Mouse (Mus musculus) cerebellum, adult (tissue): ENCODE measurements at regions not wholly inside any gene's neighbourhood (a gene's known extent, or its start where the extent isn't known, plus 50 kb on each side); places are given as distances from the start of the nearest gene placed in this dataset.

Experiments used
- ATAC-seq: cut with Nextera tagmentation; 2 replicates; pipeline ENCODE4 v1.9.2; 2017; ENCODE audit warnings: mild to moderate bottlenecking, moderate library complexity, mixed read lengths; ENCODE audit not compliant: insufficient number of reproducible peaks, low FRiP score, low TSS enrichment

- no peak for ATAC-seq
Observed at GRCm38 (mm10) chr9:103813791-103814190, 52.2 kb upstream of the Tmem108 start.

GRCm38 (mm10) chr9:103818998-103819397 is 57.4 kb upstream of the Tmem108 start:
- ATAC-seq: no peak

- ATAC-seq: no peak
Observed at GRCm38 (mm10) chr9:103821632-103822031, 60.0 kb upstream of the Tmem108 start.

GRCm38 (mm10) chr9:103823491-103823890 is 61.9 kb upstream of the Tmem108 start:
- peak; percentile 61; the same call in 1 of the 2 replicates for ATAC-seq

GRCm38 (mm10) chr9:103841199-103841598 is 79.6 kb upstream of the Tmem108 start:
- ATAC-seq: no peak

GRCm38 (mm10) chr9:103843836-103844235 is 82.2 kb upstream of the Tmem108 start:
- ATAC-seq: no peak

GRCm38 (mm10) chr9:103845916-103846457 is 84.3 kb upstream of the Tmem108 start:
- no peak for ATAC-seq

GRCm38 (mm10) chr9:103847931-103848330 is 86.3 kb upstream of the Tmem108 start:
- no peak for ATAC-seq

- ATAC-seq: no peak
Observed at GRCm38 (mm10) chr9:103849079-103849478, 87.4 kb upstream of the Tmem108 start.

- ATAC-seq: no peak
Observed at GRCm38 (mm10) chr9:103852691-103853090, 91.1 kb upstream of the Tmem108 start.

GRCm38 (mm10) chr9:103860658-103861377 is 99.2 kb upstream of the Tmem108 start:
- ATAC-seq: no peak

GRCm38 (mm10) chr9:103862493-103862892 is 100.9 kb upstream of the Tmem108 start:
- ATAC-seq: no peak

- no peak for ATAC-seq
Observed at GRCm38 (mm10) chr9:103867433-103868209, 106.0 kb upstream of the Tmem108 start.

GRCm38 (mm10) chr9:103869276-103869675 is 107.6 kb upstream of the Tmem108 start:
- peak; percentile 90 for ATAC-seq

GRCm38 (mm10) chr9:103872119-103872518 is 110.5 kb upstream of the Tmem108 start:
- no peak for ATAC-seq

GRCm38 (mm10) chr9:103873876-103874275 is 112.2 kb upstream of the Tmem108 start:
- no peak for ATAC-seq

GRCm38 (mm10) chr9:103877851-103878250 is 116.2 kb upstream of the Tmem108 start:
- no peak for ATAC-seq

- ATAC-seq: no peak
Observed at GRCm38 (mm10) chr9:103892827-103893226, 109.5 kb upstream of the Nphp3 start.

GRCm38 (mm10) chr9:103894376-103894775 is 108.0 kb upstream of the Nphp3 start:
- ATAC-seq: no peak

- ATAC-seq: no peak
Observed at GRCm38 (mm10) chr9:103899311-103899710, 103.0 kb upstream of the Nphp3 start.

- no peak for ATAC-seq
Observed at GRCm38 (mm10) chr9:103911347-103911746, 91.0 kb upstream of the Nphp3 start.
